Mouse (Mus musculus) cerebellum, adult 2 months (tissue): ENCODE measurements at regions not wholly inside any gene's neighbourhood (a gene's known extent, or its start where the extent isn't known, plus 50 kb on each side); places are given as distances from the start of the nearest gene placed in this dataset.

Experiments used
- DNase-seq, 2 experiments: peaks; one replicate each; pipeline ENCODE4 v3.0.0; 2021
- H3K27ac ChIP-seq: fragments of 200-500 bp; 2 replicates; pipeline ENCODE4 v1.5.1; 2012; ENCODE audit warnings: low read length, control low read depth, inconsistent platforms; ENCODE audit not compliant: insufficient read depth
- H3K27me3 ChIP-seq: fragments of 200-500 bp; 2 replicates; pipeline ENCODE4 v1.6.1; 2012; ENCODE audit warnings: inconsistent platforms, mild to moderate bottlenecking, low read length, moderate library complexity; ENCODE audit not compliant: control insufficient read depth, insufficient read depth
- H3K4me1 ChIP-seq: fragments of 200-500 bp; 2 replicates; pipeline ENCODE4 v1.6.1; 2011; ENCODE audit warnings: low read length; ENCODE audit not compliant: control insufficient read depth, insufficient read depth
- H3K4me3 ChIP-seq: fragments of 200-500 bp; replicated peaks from 2 replicates; pipeline ENCODE3; 2011; ENCODE audit warnings: mild to moderate bottlenecking, low read depth, low read length, control low read depth; ENCODE audit not compliant: insufficient read depth
- CTCF ChIP-seq: fragments of 200-500 bp; IDR thresholded peaks from 2 replicates; pipeline ENCODE4 v1.5.1; 2011; ENCODE audit warnings: low read depth, mild to moderate bottlenecking, control low read depth, low read length, moderate library complexity, borderline replicate concordance; ENCODE audit not compliant: insufficient read depth
- POLR2A ChIP-seq: fragments of 200-500 bp; IDR thresholded peaks from 2 replicates; pipeline ENCODE4 v1.6.1; 2011; ENCODE audit warnings: low read length, control low read depth, borderline replicate concordance; ENCODE audit not compliant: insufficient read depth
- WGBS: fragments of 180-500 bp; shearing (Covaris S2); methylation state at CpG from one replicate; pipeline ENCODE4 v1.1.7; 2018; 5-methylcytosine and 5-hydroxymethylcytosine counted together

- H3K4me1 ChIP-seq = peaks cover 7% of the 10 kb centered on the region
- 13% methylated on average over 7 of the region's 7 CpGs for WGBS
- H3K27me3 ChIP-seq = no peaks in the 10 kb centered on the region
- TF ChIP-seq POLR2A (no peak), CTCF (no peak)
- peak; percentile 70 to 86 for DNase-seq
- peak overlapping the region; percentile 51; the same call in 1 of the 2 replicates for H3K27ac ChIP-seq
- H3K4me3 ChIP-seq = no peak overlapping the region
These were observed 106.7 kb downstream of the Cpeb2 start for GRCm38 (mm10) chr5:43339671-43340070.

- H3K4me3 ChIP-seq = no peak overlapping the region
- WGBS = 98% methylated on average over 2 of the region's 2 CpGs
- H3K27ac ChIP-seq = no peak overlapping the region
- H3K4me1 ChIP-seq = peaks cover 7% of the 10 kb centered on the region
- H3K27me3 ChIP-seq = no peaks in the 10 kb centered on the region
- no peak for TF ChIP-seq CTCF
- no peak for TF ChIP-seq POLR2A
- DNase-seq = no peak
These were observed 108.5 kb downstream of the Cpeb2 start for GRCm38 (mm10) chr5:43341475-43341874.

DNA sequence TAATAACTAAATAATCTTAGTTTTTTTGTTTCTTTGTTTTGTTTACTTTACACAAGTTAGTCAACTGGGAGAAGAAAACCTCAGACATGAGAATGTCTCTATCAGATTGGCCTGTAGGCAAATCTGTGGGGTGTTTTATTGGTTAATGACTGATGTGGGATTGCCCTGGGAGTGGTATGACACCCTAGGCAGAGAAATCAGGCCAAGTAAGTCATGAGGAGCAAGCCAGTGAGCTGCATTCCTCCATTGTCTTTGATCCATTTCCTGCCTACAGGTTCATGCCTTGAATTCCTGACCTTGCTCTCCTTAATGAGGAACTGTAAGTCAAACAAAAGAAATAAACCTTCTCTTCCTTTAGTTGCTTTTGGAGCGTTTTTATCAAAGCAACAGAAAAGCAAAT, 111.5 kb downstream of the Cpeb2 start:
- H3K27me3 ChIP-seq = no peaks in the 10 kb centered on the region
- 95% methylated on average over 1 of the region's 1 CpGs for WGBS
- no peak overlapping the region for H3K27ac ChIP-seq
- no peak for TF ChIP-seq CTCF
- TF ChIP-seq POLR2A = no peak
- peaks cover 4% of the 10 kb centered on the region for H3K4me1 ChIP-seq
- H3K4me3 ChIP-seq = no peak overlapping the region
- DNase-seq = no peak

DNA sequence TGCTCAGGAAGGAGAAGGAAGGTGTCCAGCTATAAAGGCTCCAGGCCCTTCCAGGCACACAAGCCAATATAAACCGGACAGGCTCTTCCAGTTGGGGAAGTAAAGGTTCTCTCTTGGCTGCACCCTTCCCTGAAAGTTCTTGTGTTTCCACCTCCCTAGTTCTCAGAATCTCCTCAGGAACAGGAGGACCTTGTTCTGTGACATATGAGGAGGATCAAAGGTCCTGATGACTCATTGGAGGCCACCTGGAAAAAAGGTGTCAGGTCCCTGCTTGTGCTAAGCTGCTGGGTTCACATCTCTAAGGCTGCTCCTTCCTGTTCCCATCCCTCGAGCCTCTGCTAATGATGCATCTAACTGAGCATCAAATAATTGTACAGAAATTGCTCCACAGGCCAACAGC, 118.0 kb downstream of the Cpeb2 start:
- WGBS = 71% methylated on average over 2 of the region's 2 CpGs
- H3K27me3 ChIP-seq = no peaks in the 10 kb centered on the region
- H3K27ac ChIP-seq = no peak overlapping the region
- H3K4me3 ChIP-seq = no peak overlapping the region
- no peak for TF ChIP-seq POLR2A
- TF ChIP-seq CTCF = no peak
- no peak for DNase-seq
- H3K4me1 ChIP-seq = peaks cover 23% of the 10 kb centered on the region

- WGBS = 32% methylated on average over 23 of the region's 23 CpGs
- peak overlapping the region; percentile 17 for H3K4me3 ChIP-seq
These were observed 120.3 kb downstream of the Cpeb2 start for GRCm38 (mm10) chr5:43353021-43353990.

GRCm38 (mm10) chr5:43354351-43354942, 121.5 kb downstream of the Cpeb2 start:
- Histone ChIP-seq H3K27me3 (no peaks in the 10 kb centered on the region), H3K4me1 (peaks cover 23% of the 10 kb centered on the region), H3K4me3 (no peak overlapping the region), H3K27ac (0 out of 2 replicates have a peak overlapping the region, but pooled peaks have one; percentile 1)
- no peak for DNase-seq
- TF ChIP-seq POLR2A (no peak), CTCF (no peak)
- 74% methylated on average over 14 of the region's 14 CpGs for WGBS

More at GRCm38 (mm10) chr5:43353021-43353990, 120.3 kb downstream of the Cpeb2 start:
- DNase-seq = peak; percentile 74 to 85
- Histone ChIP-seq H3K4me1 (peaks cover 23% of the 10 kb centered on the region), H3K27me3 (no peaks in the 10 kb centered on the region), H3K27ac (0 out of 2 replicates have a peak overlapping the region, but pooled peaks have one; percentile 23)
- TF ChIP-seq CTCF = no peak
- no peak for TF ChIP-seq POLR2A

DNA sequence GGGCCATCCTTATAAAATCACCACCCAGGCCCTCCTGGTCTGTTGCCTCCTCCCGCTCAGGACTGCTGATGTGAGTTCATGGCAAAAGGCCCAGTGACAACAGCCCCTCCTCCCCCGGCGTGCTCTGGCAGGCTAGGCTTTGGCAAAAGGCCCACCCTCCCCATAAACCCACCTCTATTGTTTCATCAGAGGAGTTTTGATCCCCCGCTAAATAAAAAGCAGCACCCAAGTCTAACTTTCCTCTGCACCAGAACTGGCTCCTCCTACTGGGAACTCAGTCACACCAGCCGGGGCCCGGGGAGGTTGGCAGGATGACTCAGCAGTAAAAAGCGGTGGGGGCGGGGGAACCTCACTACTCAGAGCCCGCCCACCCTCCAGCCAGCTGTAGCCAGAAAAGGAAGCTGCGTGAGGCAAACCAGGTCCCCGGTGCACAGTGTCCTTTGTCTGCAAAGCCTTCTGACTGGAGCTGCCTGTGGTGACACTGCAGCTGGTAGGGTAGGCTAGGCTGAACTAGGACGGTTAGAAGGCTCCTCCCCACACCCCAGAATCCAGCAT, 122.1 kb downstream of the Cpeb2 start:
- Histone ChIP-seq H3K4me3 (no peak overlapping the region), H3K27me3 (no peaks in the 10 kb centered on the region), H3K27ac (peak overlapping the region; percentile 6; the same call in 1 of the 2 replicates), H3K4me1 (peaks cover 23% of the 10 kb centered on the region)
- DNase-seq = peak; percentile 50 to 57
- TF ChIP-seq CTCF (no peak), POLR2A (no peak)
- WGBS = 18% methylated on average over 12 of the region's 12 CpGs

DNA sequence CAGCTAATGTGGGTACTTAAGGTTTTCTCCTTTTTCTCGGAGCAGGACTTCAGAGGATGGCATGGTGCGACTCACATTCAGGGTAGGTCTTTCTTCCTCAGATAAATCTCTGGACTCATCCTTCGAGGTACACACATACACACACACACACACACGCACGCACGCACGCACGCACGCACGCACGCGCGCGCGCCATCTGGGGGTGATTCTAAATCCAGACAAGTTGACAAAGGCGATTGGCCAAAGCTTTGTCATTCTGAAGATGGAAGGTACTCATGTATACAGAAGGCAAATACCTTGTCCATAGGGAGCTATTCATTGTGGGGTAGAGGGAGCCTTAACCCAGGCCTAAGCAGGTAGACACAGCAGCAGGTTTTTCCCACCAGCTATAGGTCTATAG, 122.9 kb downstream of the Cpeb2 start:
- DNase-seq = no peak
- H3K4me3 ChIP-seq = no peak overlapping the region
- WGBS = 94% methylated on average over 16 of the region's 16 CpGs
- TF ChIP-seq POLR2A = no peak
- no peak for TF ChIP-seq CTCF
- no peaks in the 10 kb centered on the region for H3K27me3 ChIP-seq
- H3K4me1 ChIP-seq = peaks cover 23% of the 10 kb centered on the region
- H3K27ac ChIP-seq = no peak overlapping the region
